ENCODE assay signal across 9 mouse cellular contexts in genomic region chr1:74771931-74772620, GRCm38 (mm10). TPM values are rescaled to one million over a fixed set of nuclear protein-coding genes. Genes with fewer than 3 reads are reported as not detected.
DNase-seq lines count a peak whose midpoint lies in the region; ATAC-seq and TF ChIP-seq lines count a peak whose summit lies in the region.
"Had no signal": no experiment of that assay in that cellular context is flagged by ENCODE, and none has a peak within 500 bp of the region (broad histone marks: within the 10 kb centered on the region; RNA-seq: fewer than 3 reads in every experiment).

No protein-coding gene starts in this region.

- no peak for DNase-seq in liver, adult 2 months (ENCODE audit: extremely low read depth, low read depth, low spot score)
- no peak for DNase-seq in liver
- DNase-seq in hindbrain, embryonic 11.5 days (ENCODE audit: low spot score), result peak; percentile 56
- peak; percentile 21 for DNase-seq in lung, postnatal 10 days
- no peak for DNase-seq in layer of hippocampus, adult 18-20 months (ENCODE audit: low spot score in 2 of 2)
- no peak for DNase-seq in gastrocnemius, postnatal 25 days
- DNase-seq in urinary bladder, postnatal 36 days (ENCODE audit: low spot score in 2 of 2), result no peak

- H3K9ac ChIP-seq in liver, adult 2 months (ENCODE audit: low read depth, low read length), result no peak overlapping the region; the same call in 1 of the 2 replicates
- H3K9ac ChIP-seq in hindbrain, embryonic 11.5 days (ENCODE audit: low read depth, low read length), result peak overlapping the region; percentile 44; the same call in 1 of the 2 replicates

- H3K4me3 ChIP-seq in liver, adult 2 months (ENCODE audit: insufficient read depth, low read depth, low read length), result peak overlapping the region; percentile 28; the same call in 1 of the 2 replicates
- H3K4me3 ChIP-seq in bone marrow macrophage, adult 2 months (ENCODE audit: insufficient read depth, low read length), result peak overlapping the region; percentile 53
- peak overlapping the region; percentile 44 for H3K4me3 ChIP-seq in hindbrain, embryonic 11.5 days (ENCODE audit: low read depth, low read length)

- peak overlapping the region; percentile 92 for H3K4me2 ChIP-seq in hindbrain, embryonic 11.5 days (replicated peaks; ENCODE audit: low read depth, low read length)

- no peak for TF ChIP-seq CTCF in liver, adult 2 months (IDR thresholded peaks at IDR 0.05; ENCODE audit: low read depth, low read length)
- TF ChIP-seq CTCF in bone marrow macrophage, adult 2 months (IDR thresholded peaks at IDR 0.05; ENCODE audit: low read depth, low read length), result no peak

- H3K27ac ChIP-seq in liver, adult 2 months (replicated peaks; ENCODE audit: insufficient read depth, low read depth, low read length), result no peak overlapping the region
- H3K27ac ChIP-seq in bone marrow macrophage, adult 2 months (ENCODE audit: insufficient read depth, low read depth, low read length), result no peak overlapping the region
- H3K27ac ChIP-seq in hindbrain, embryonic 11.5 days (ENCODE audit: low read depth, low read length), result no peak overlapping the region
- H3K27ac ChIP-seq: macrophage had no signal

- WGBS in liver, adult 2 months, result 3% methylated on average over 46 of the region's 51 CpGs
- under 1% methylated on average over 38 of the region's 51 CpGs for WGBS in hindbrain, embryonic 11.5 days

- peaks cover 26% of the 10 kb centered on the region for H3K27me3 ChIP-seq in liver, adult 2 months (ENCODE audit: control insufficient read depth, insufficient read depth, low read length)
- H3K27me3 ChIP-seq in hindbrain, embryonic 11.5 days (ENCODE audit: control insufficient read depth, insufficient read depth, low read length), result peaks cover 71% of the 10 kb centered on the region

- no peaks in the 10 kb centered on the region for H3K79me2 ChIP-seq in liver, adult 2 months (ENCODE audit: control insufficient read depth, insufficient read depth, low read length)

- H3K9me3 ChIP-seq in hindbrain, embryonic 11.5 days (ENCODE audit: control insufficient read depth, low read length), result no peaks in the 10 kb centered on the region

- TF ChIP-seq POLR2A in liver, adult 2 months (IDR thresholded peaks at IDR 0.05; ENCODE audit: extremely low read depth, insufficient read depth, low read length), result no peak
- TF ChIP-seq POLR2A in bone marrow macrophage, adult 2 months (IDR thresholded peaks at IDR 0.05; ENCODE audit: borderline replicate concordance, low read depth, low read length), result no peak

- peaks cover 3% of the 10 kb centered on the region; the same call in 1 of the 2 replicates for H3K4me1 ChIP-seq in liver, adult 2 months (ENCODE audit: control insufficient read depth, insufficient read depth, low read length)
- H3K4me1 ChIP-seq in bone marrow macrophage, adult 2 months (ENCODE audit: control insufficient read depth, insufficient read depth, low read length), result peaks cover 35% of the 10 kb centered on the region
- peaks cover 11% of the 10 kb centered on the region for H3K4me1 ChIP-seq in hindbrain, embryonic 11.5 days (replicated peaks; ENCODE audit: control insufficient read depth, insufficient read depth, low read length)

- ATAC-seq in hindbrain, embryonic 11.5 days (ENCODE audit: low FRiP score), result no peak

- no peaks in the 10 kb centered on the region for H3K36me3 ChIP-seq in liver, adult 2 months (ENCODE audit: control insufficient read depth, insufficient read depth, low read length)
- no peaks in the 10 kb centered on the region for H3K36me3 ChIP-seq in hindbrain, embryonic 11.5 days (ENCODE audit: control insufficient read depth, insufficient read depth, low read length)

RNA-seq across cellular contexts. Expression of gene Wnt6, which starts 0.4 kb away (rescaled TPM):
- not detected in 2 replicates for total RNA-seq in liver, adult 2 months (2014; rRNA removed)
- polyA plus RNA-seq in liver, adult 2 months (2012; rRNA removed), result 0.05 and 0.28 TPM in 2 replicates
- polyA plus RNA-seq in bone marrow macrophage, adult 2 months (2012; ENCODE audit: insufficient read depth, insufficient read length, missing spikeins), result 0.62 and 1.0 TPM in 2 replicates
- polyA plus RNA-seq in hindbrain, embryonic 11.5 days (2014; fragmentation: Nextera tagmentation; extraction: Ambion mirVana), result 6.7 and 10.0 TPM in 2 replicates
- under 1 TPM; 0.35 to 0.46 TPM for total RNA-seq in layer of hippocampus, adult 18-20 months (2021)
- total RNA-seq in gastrocnemius, postnatal 25 days (2021), result under 1 TPM; 0.46 TPM
- polyA plus RNA-seq: macrophage had no signal

RNA-seq across cellular contexts. Expression of gene Wnt10a, which starts 19.2 kb away (rescaled TPM):
- 1.0 TPM in 1 of 2 replicates, not detected in the other for total RNA-seq in liver, adult 2 months (2014; rRNA removed)
- polyA plus RNA-seq in liver, adult 2 months (2012; rRNA removed), result not detected in 2 replicates
- polyA plus RNA-seq in bone marrow macrophage, adult 2 months (2012; ENCODE audit: insufficient read depth, insufficient read length, missing spikeins), result not detected in 2 replicates
- 1.6 and 2.0 TPM in 2 replicates for polyA plus RNA-seq in hindbrain, embryonic 11.5 days (2014; fragmentation: Nextera tagmentation; extraction: Ambion mirVana)
- 1 to 10 TPM; 3.4 to 3.7 TPM for total RNA-seq in layer of hippocampus, adult 18-20 months (2021)
- total RNA-seq in gastrocnemius, postnatal 25 days (2021), result not detected
- polyA plus RNA-seq: macrophage had no signal

RNA-seq across cellular contexts. Expression of gene Prkag3, which starts 23.1 kb away (rescaled TPM):
- 0.07 and 0.28 TPM in 2 replicates for total RNA-seq in liver, adult 2 months (2014; rRNA removed)
- polyA plus RNA-seq in liver, adult 2 months (2012; rRNA removed), result 0.02 TPM in 1 of 2 replicates, not detected in the other
- not detected in 2 replicates for polyA plus RNA-seq in bone marrow macrophage, adult 2 months (2012; ENCODE audit: insufficient read depth, insufficient read length, missing spikeins)
- 0.22 TPM in 1 of 2 replicates, not detected in the other for polyA plus RNA-seq in hindbrain, embryonic 11.5 days (2014; fragmentation: Nextera tagmentation; extraction: Ambion mirVana)
- total RNA-seq in layer of hippocampus, adult 18-20 months (2021), result under 1 TPM; 0.28 to 0.30 TPM
- total RNA-seq in gastrocnemius, postnatal 25 days (2021), result 10 to 100 TPM; 54.4 to 93.4 TPM
- polyA plus RNA-seq: macrophage had no signal

RNA-seq across cellular contexts. Expression of gene Cyp27a1, which starts 58.7 kb away (rescaled TPM):
- total RNA-seq in liver, adult 2 months (2014; rRNA removed), result 501 and 607 TPM in 2 replicates
- 223 and 259 TPM in 2 replicates for polyA plus RNA-seq in liver, adult 2 months (2012; rRNA removed)
- polyA plus RNA-seq in bone marrow macrophage, adult 2 months (2012; ENCODE audit: insufficient read depth, insufficient read length, missing spikeins), result 165 and 189 TPM in 2 replicates
- 6.4 TPM in 2 replicates for polyA plus RNA-seq in hindbrain, embryonic 11.5 days (2014; fragmentation: Nextera tagmentation; extraction: Ambion mirVana)
- 1 to 10 TPM; 4.8 to 5.2 TPM for total RNA-seq in layer of hippocampus, adult 18-20 months (2021)
- 10 to 100 TPM; 32.4 to 36.4 TPM for total RNA-seq in gastrocnemius, postnatal 25 days (2021)

Comparison
In these comparisons a context has a peak if more than half of its experiments do, and no peak if none do; other contexts are left out.
1. DNase-seq: peak in hindbrain, embryonic 11.5 days (single experiment) and lung, postnatal 10 days (single experiment); none in liver, adult 2 months (single experiment), liver (single experiment), layer of hippocampus, adult 18-20 months (0 of 2), gastrocnemius, postnatal 25 days (single experiment) and urinary bladder, postnatal 36 days (0 of 2).
2. RNA of gene Prkag3, which starts 23.1 kb away (total RNA-seq): 54.4 to 93.4 TPM in gastrocnemius, postnatal 25 days; 0.28 to 0.30 TPM in layer of hippocampus, adult 18-20 months and 0.07 to 0.28 TPM in liver, adult 2 months; every median in the first group is over 10 times any median in the second.
3. Peak in every context shown above with its lines, with median percentiles within 50 percentile points of each other: H3K4me3 ChIP-seq.